Mouse (Mus musculus): ENCODE measurements around the gene Ccn2. TPM values are rescaled to one million over a fixed set of nuclear protein-coding genes. Genes with fewer than 3 reads are reported as not detected.

The Ccn2 gene
- polyA plus RNA-seq, 1 experiment, result 483 TPM

DNA sequence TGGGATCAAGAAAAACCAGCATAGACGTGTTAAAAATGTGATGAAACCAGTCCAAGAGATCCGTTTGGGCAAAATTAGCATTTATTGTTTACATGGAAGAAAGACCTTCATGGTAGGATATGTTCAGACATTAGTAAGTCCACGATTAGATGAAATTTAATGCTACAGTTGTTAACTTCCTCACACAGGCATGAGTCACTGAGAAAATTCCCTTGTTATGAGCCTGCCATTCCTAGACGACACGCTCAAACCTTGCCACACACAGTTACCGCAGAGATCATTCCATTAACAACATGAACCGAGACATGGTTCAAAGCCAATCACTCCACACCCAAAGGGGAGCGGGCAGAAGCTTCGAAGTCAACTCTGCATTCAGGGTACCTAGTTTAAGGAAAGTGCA lies 6.0 kb upstream of the Ccn2 start:
- Histone ChIP-seq H3K4me1 (ENCODE audit: control insufficient read depth, insufficient read depth, low read length) (peaks cover 21% of the 10 kb centered on the region), H3K27ac (ENCODE audit: insufficient read depth, low read length) (peak overlapping the region; percentile 99), H3K4me3 (ENCODE audit: insufficient read depth, low read length) (no peak overlapping the region)
- no peak for TF ChIP-seq CTCF (IDR thresholded peaks at IDR 0.05; ENCODE audit: borderline replicate concordance, insufficient read depth, low read length)
- no peak for TF ChIP-seq POLR2A (IDR thresholded peaks at IDR 0.05; ENCODE audit: low read depth, low read length)

DNA sequence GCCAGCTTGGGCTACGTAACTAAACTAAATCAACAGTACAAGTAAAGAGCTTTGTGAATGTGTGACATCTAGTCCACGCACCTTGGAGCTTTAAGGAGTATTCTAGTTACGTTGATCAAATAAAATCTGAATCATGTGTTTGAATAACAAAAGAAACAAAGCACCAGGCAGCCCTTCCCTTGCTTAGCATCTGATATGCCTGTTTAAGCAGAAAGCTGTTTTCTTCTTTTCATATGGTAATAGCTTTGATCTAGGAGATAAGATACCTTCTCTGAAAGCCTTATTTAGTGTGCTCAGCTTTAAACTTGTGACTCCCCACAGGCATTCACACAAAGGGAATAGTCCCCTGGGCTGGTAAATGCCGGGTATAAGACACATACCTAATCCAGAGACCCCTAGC lies 4.7 kb upstream of the Ccn2 start:
- H3K4me1 ChIP-seq (ENCODE audit: control insufficient read depth, insufficient read depth, low read length), result peaks cover 21% of the 10 kb centered on the region
- H3K27ac ChIP-seq (ENCODE audit: insufficient read depth, low read length), result peak overlapping the region; percentile 30; the same call in 1 of the 2 replicates
- TF ChIP-seq POLR2A (IDR thresholded peaks at IDR 0.05; ENCODE audit: low read depth, low read length) (no peak), CTCF (IDR thresholded peaks at IDR 0.05; ENCODE audit: borderline replicate concordance, insufficient read depth, low read length) (no peak)
- no peak overlapping the region for H3K4me3 ChIP-seq (ENCODE audit: insufficient read depth, low read length)

DNA sequence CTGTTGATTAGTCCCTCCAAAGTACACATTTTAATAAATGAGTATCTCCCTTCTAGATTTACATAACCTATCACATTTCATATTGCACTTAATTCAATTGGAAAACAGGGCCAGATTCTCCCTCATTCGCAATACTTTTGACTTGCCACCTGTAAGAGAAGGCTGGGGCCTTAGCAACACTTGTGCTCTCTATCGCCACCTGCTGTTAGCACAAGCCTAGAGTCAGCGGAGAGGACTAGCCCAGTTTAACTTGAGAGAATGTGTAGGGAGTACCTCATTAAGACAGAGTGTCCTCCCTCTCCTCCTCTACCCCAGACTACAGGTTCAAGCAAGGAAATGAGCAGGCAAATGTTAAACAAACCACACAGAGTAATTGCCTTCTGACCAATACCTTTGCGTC lies 4.1 kb upstream of the Ccn2 start:
- Histone ChIP-seq H3K27ac (ENCODE audit: insufficient read depth, low read length) (peak overlapping the region; percentile 67), H3K4me3 (ENCODE audit: insufficient read depth, low read length) (no peak overlapping the region), H3K4me1 (ENCODE audit: control insufficient read depth, insufficient read depth, low read length) (peaks cover 21% of the 10 kb centered on the region)
- TF ChIP-seq CTCF (IDR thresholded peaks at IDR 0.05; ENCODE audit: borderline replicate concordance, insufficient read depth, low read length), result peak; percentile 73; the same call in 1 of the 2 replicates
- TF ChIP-seq POLR2A (IDR thresholded peaks at IDR 0.05; ENCODE audit: low read depth, low read length), result no peak

DNA sequence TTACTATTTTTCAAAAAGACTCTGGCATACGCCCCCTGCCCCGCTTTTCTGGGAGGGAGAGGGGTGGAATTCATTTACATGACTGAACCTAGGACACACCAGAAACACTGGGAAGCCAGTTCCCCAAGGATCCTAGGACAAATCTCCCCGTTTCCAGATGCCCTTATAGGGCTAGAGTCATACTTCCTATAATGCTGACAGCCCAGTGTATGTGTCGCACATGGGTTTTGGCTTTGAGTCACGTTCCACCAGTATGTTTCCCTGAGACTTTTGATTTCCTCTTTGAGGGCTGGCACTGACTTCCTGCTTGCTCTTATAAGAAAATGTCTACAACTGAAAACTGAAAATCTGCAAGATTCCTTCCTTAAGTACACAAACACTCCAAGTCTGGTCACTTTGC lies 3.5 kb upstream of the Ccn2 start:
- TF ChIP-seq CTCF (IDR thresholded peaks at IDR 0.05; ENCODE audit: borderline replicate concordance, insufficient read depth, low read length), result no peak
- TF ChIP-seq POLR2A (IDR thresholded peaks at IDR 0.05; ENCODE audit: low read depth, low read length), result no peak
- H3K27ac ChIP-seq (ENCODE audit: insufficient read depth, low read length), result peak overlapping the region; percentile 67
- no peak overlapping the region for H3K4me3 ChIP-seq (ENCODE audit: insufficient read depth, low read length)
- H3K4me1 ChIP-seq (ENCODE audit: control insufficient read depth, insufficient read depth, low read length), result peaks cover 21% of the 10 kb centered on the region

DNA sequence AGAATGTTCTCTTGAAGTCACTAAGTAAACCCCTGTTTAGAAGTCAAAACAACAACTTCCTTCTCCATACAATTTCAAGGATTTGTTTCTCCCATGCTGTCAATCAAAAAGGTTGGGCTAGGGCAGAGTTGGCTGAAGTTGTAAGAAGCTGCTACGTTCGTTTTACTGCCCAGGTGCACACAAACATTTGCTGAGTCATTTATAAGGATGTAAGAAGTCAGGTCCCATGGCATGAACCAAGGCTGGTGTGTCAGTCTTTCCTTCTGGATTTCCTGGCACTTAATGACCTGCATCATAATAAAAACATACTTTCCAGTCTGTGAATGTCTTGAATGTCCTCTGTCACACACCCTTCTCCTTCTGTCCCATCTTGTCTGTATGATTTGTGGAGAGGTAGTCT lies 2.9 kb upstream of the Ccn2 start:
- no peak overlapping the region for H3K4me3 ChIP-seq (ENCODE audit: insufficient read depth, low read length)

DNA sequence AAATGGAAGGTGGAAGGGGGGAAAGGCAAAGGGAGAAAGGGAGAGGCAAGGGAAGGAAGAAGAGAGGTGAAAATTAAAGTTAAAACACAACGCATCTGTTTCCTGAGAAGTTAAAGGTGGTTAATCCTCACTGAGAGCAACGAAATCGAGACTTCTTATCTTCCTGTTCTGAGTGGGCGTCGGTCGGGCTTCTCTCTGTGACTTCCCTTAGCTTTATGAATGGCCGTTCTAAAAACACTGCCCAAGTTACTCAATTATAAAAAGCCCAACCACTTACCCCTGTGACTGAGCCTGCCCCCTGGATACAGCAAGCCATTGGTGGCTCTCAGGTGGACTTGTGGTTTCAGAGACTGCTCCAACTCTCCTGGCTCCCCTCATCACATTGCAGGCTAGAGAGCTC lies 2.3 kb upstream of the Ccn2 start:
- peak overlapping the region; percentile 4; the same call in 1 of the 2 replicates for H3K27ac ChIP-seq (ENCODE audit: insufficient read depth, low read length)
- no peak overlapping the region for H3K4me3 ChIP-seq (ENCODE audit: insufficient read depth, low read length)
- TF ChIP-seq POLR2A (IDR thresholded peaks at IDR 0.05; ENCODE audit: low read depth, low read length) (no peak), CTCF (IDR thresholded peaks at IDR 0.05; ENCODE audit: borderline replicate concordance, insufficient read depth, low read length) (no peak)
- H3K4me1 ChIP-seq (ENCODE audit: control insufficient read depth, insufficient read depth, low read length), result peaks cover 24% of the 10 kb centered on the region

More for the DNA sequence above, 2.9 kb upstream of the Ccn2 start:
- no peak for TF ChIP-seq CTCF (IDR thresholded peaks at IDR 0.05; ENCODE audit: borderline replicate concordance, insufficient read depth, low read length)
- no peak for TF ChIP-seq POLR2A (IDR thresholded peaks at IDR 0.05; ENCODE audit: low read depth, low read length)
- Histone ChIP-seq H3K4me1 (ENCODE audit: control insufficient read depth, insufficient read depth, low read length) (peaks cover 22% of the 10 kb centered on the region), H3K27ac (ENCODE audit: insufficient read depth, low read length) (peak overlapping the region; percentile 67; the same call in 1 of the 2 replicates)

DNA sequence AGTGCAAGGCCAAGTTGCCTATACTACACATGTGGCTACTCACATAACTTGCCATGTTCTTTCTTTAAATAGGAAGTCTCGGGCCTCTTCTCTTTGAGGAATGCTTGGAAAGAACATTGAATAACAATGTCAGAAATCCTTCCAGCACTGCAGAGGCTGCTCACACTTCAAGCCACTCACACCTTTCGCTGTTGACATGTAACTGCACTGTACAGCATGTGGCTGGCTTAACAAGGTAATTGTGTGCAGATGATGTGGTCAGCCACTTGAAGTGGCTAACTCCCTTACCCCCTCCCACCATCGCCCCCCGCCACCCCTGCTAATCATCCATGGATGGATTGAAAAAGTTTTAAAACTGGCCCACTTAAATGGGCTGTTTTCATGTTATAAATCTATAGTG lies 1.7 kb upstream of the Ccn2 start:
- TF ChIP-seq POLR2A (IDR thresholded peaks at IDR 0.05; ENCODE audit: low read depth, low read length) (no peak), CTCF (IDR thresholded peaks at IDR 0.05; ENCODE audit: borderline replicate concordance, insufficient read depth, low read length) (no peak)
- Histone ChIP-seq H3K4me3 (ENCODE audit: insufficient read depth, low read length) (no peak overlapping the region), H3K27ac (ENCODE audit: insufficient read depth, low read length) (0 out of 2 replicates have a peak overlapping the region, but pooled peaks have one; percentile 4), H3K4me1 (ENCODE audit: control insufficient read depth, insufficient read depth, low read length) (peaks cover 21% of the 10 kb centered on the region)

DNA sequence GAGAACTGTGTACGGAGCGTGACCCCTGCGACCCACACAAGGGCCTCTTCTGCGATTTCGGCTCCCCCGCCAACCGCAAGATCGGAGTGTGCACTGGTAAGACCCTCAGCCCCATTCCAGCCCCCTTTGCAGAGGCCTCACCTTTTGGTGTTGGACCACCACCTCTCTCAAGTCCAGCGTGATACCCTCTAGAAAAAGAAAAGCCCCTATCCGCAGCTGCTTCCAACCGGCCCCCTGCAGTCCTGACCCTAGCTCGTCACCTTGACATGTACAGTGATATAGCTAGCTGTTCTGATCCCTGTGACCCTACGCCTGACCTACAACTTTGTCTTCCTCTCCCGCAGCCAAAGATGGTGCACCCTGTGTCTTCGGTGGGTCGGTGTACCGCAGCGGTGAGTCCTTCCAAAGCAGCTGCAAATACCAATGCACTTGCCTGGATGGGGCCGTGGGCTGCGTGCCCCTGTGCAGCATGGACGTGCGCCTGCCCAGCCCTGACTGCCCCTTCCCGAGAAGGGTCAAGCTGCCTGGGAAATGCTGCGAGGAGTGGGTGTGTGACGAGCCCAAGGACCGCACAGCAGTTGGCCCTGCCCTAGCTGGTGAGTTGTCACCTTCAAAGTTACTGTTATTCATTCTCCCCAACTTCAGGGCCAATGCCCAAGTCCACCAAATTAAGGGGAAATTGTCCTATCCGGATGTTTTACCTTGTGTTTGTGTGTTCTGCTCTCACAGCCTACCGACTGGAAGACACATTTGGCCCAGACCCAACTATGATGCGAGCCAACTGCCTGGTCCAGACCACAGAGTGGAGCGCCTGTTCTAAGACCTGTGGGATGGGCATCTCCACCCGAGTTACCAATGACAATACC lies 994 bp downstream of the Ccn2 start:
- TF ChIP-seq POLR2A (IDR thresholded peaks at IDR 0.05; ENCODE audit: low read depth, low read length) (peak; percentile 75), CTCF (IDR thresholded peaks at IDR 0.05; ENCODE audit: borderline replicate concordance, insufficient read depth, low read length) (no peak)
- Histone ChIP-seq H3K4me3 (ENCODE audit: insufficient read depth, low read length) (peak overlapping the region; percentile 61), H3K4me1 (ENCODE audit: control insufficient read depth, insufficient read depth, low read length) (peaks cover 11% of the 10 kb centered on the region), H3K27ac (ENCODE audit: insufficient read depth, low read length) (peak overlapping the region; percentile 71)

DNA sequence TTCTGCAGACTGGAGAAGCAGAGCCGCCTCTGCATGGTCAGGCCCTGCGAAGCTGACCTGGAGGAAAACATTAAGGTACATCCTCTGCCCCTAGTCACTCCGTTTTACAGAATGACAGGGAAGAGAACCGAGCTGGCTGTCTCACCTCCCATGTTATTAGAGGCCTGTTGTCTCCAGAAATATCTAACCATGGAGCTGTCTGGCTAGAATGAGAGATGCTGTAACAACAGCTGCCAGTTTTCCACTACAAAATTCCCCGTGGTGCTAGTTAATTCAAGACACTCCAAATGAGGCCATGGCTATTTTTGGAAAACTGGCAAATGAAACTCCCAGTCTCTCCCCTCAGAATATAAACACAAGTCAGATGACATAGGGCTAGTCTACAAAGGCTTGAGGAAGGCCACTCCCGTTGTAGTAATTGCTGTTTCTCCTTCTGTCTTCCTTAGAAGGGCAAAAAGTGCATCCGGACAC lies 1.7 kb downstream of the Ccn2 start:
- 0 out of 2 replicates have a peak, but pooled peaks have one; percentile 50 for TF ChIP-seq POLR2A (IDR thresholded peaks at IDR 0.05; ENCODE audit: low read depth, low read length)
- TF ChIP-seq CTCF (IDR thresholded peaks at IDR 0.05; ENCODE audit: borderline replicate concordance, insufficient read depth, low read length), result no peak
- H3K27ac ChIP-seq (ENCODE audit: insufficient read depth, low read length), result peak overlapping the region; percentile 71
- peaks cover 11% of the 10 kb centered on the region for H3K4me1 ChIP-seq (ENCODE audit: control insufficient read depth, insufficient read depth, low read length)
- peak overlapping the region; percentile 61 for H3K4me3 ChIP-seq (ENCODE audit: insufficient read depth, low read length)

DNA sequence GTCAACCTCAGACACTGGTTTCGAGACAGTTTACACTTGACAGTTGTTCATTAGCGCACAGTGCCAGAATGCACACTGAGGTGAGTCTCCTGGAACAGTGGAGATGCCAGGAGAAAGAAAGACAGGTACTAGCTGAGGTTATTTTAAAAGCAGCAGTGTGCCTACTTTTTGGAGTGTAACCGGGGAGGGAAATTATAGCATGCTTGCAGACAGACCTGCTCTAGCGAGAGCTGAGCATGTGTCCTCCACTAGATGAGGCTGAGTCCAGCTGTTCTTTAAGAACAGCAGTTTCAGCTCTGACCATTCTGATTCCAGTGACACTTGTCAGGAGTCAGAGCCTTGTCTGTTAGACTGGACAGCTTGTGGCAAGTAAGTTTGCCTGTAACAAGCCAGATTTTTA lies 2.5 kb downstream of the Ccn2 start:
- Histone ChIP-seq H3K4me1 (ENCODE audit: control insufficient read depth, insufficient read depth, low read length) (peaks cover 8% of the 10 kb centered on the region), H3K27ac (ENCODE audit: insufficient read depth, low read length) (peak overlapping the region; percentile 71; the same call in 1 of the 2 replicates), H3K4me3 (ENCODE audit: insufficient read depth, low read length) (peak overlapping the region; percentile 61)
- TF ChIP-seq POLR2A (IDR thresholded peaks at IDR 0.05; ENCODE audit: low read depth, low read length), result peak; percentile 83
- no peak for TF ChIP-seq CTCF (IDR thresholded peaks at IDR 0.05; ENCODE audit: borderline replicate concordance, insufficient read depth, low read length)
